Mouse (Mus musculus) CH12.LX (cell line): Measurements from ENCODE around the gene Acbd7. TPM values are rescaled to one million over a fixed set of nuclear protein-coding genes. Genes with fewer than 3 reads are reported as not detected.

ENCODE experiments used
- DNase-seq: peaks from one replicate; pipeline ENCODE4 v3.0.0-alpha.2; 2013; ENCODE audit errors: extremely low read depth
- H3K27ac ChIP-seq: 2 replicates; pipeline ENCODE4 v1.5.1; 2012; ENCODE audit warnings: low read depth, mild to moderate bottlenecking, control low read depth, moderate library complexity; ENCODE audit not compliant: insufficient read depth
- H3K27me3 ChIP-seq: replicated peaks from 2 replicates; pipeline ENCODE3; 2012; ENCODE audit warnings: inconsistent platforms
- H3K36me3 ChIP-seq, 2 experiments: replicated peaks in 1 of 2; 2 replicates each; pipeline versions ENCODE3 to v1.6.1; 2012; ENCODE audit warnings: inconsistent platforms in 1 of 2, low read length in 1 of 2, mild to moderate bottlenecking in 1 of 2, mixed read lengths in 1 of 2, moderate library complexity in 1 of 2; ENCODE audit not compliant: control insufficient read depth in 1 of 2, insufficient read depth in 1 of 2
- H3K4me1 ChIP-seq, 2 experiments: 2 replicates each; pipeline ENCODE4 v1.6.1; 2012; ENCODE audit warnings: inconsistent platforms in 1 of 2, moderate library complexity in 1 of 2; ENCODE audit not compliant: insufficient read depth in 2 of 2, control insufficient read depth in 1 of 2
- H3K4me2 ChIP-seq: 2 replicates; pipeline ENCODE4 v1.6.1; 2012; ENCODE audit warnings: low read depth, mild to moderate bottlenecking, control low read depth; ENCODE audit not compliant: poor library complexity, insufficient read depth, severe bottlenecking
- H3K4me3 ChIP-seq, 3 experiments: fragments of 150-350 bp in 1 of 3; sonication (generic) in 1 of 3; replicated peaks in 1 of 3; 2 replicates each; pipeline versions ENCODE3 to v1.5.1; 2011 to 2012; ENCODE audit warnings: low read depth in 2 of 3, low read length in 2 of 3, mild to moderate bottlenecking in 2 of 3, moderate library complexity in 2 of 3, control low read depth in 1 of 3, improper control_type of control experiment in 1 of 3, inconsistent platforms in 1 of 3, mixed read lengths in 1 of 3; ENCODE audit not compliant: poor library complexity in 1 of 3
- H3K79me2 ChIP-seq: replicated peaks from 2 replicates; pipeline ENCODE4 v1.6.1; 2012; ENCODE audit warnings: mild to moderate bottlenecking, moderate library complexity; ENCODE audit not compliant: control insufficient read depth, poor library complexity, insufficient read depth, severe bottlenecking; ENCODE audit errors: extremely low read depth
- H3K9ac ChIP-seq: 2 replicates; pipeline ENCODE4 v1.6.1; 2012; ENCODE audit warnings: low read depth, mild to moderate bottlenecking, control low read depth, moderate library complexity; ENCODE audit not compliant: insufficient read depth
- H3K9me3 ChIP-seq: replicated peaks from 2 replicates; pipeline ENCODE3; 2012; ENCODE audit warnings: low read length, inconsistent platforms, mixed read lengths
- BHLHE40 ChIP-seq: IDR thresholded peaks from 2 replicates; pipeline ENCODE4 v1.6.1; 2011; ENCODE audit warnings: mild to moderate bottlenecking, low read depth, low read length, improper control_type of control experiment
- CHD1 ChIP-seq: IDR thresholded peaks from 2 replicates; pipeline ENCODE4 v1.6.1; 2012; ENCODE audit warnings: low read depth, low read length, improper control_type of control experiment, inconsistent platforms
- CTCF ChIP-seq, 2 experiments: IDR thresholded peaks in 1 of 2; conservative IDR thresholded peaks in 1 of 2; 2 replicates each; pipeline ENCODE4 v1.5.1; 2011 to 2012; ENCODE audit warnings: low read depth in 2 of 2, low read length in 2 of 2, improper control_type of control experiment in 1 of 2, inconsistent platforms in 1 of 2, mild to moderate bottlenecking in 1 of 2, moderate library complexity in 1 of 2
- E2F4 ChIP-seq: IDR thresholded peaks from 2 replicates; pipeline ENCODE4 v1.6.1; 2011; ENCODE audit warnings: low read depth, low read length, improper control_type of control experiment; ENCODE audit not compliant: insufficient replicate concordance
- ELF1 ChIP-seq: IDR thresholded peaks from 2 replicates; pipeline ENCODE4 v1.6.1; 2014; ENCODE audit warnings: low read depth, mild to moderate bottlenecking, inconsistent platforms, low read length, improper control_type of control experiment
- ETS1 ChIP-seq: conservative IDR thresholded peaks from 2 replicates; pipeline ENCODE4 v1.6.1; 2012; ENCODE audit warnings: low read depth, mild to moderate bottlenecking, inconsistent platforms, low read length, improper control_type of control experiment, moderate library complexity
- GABPA ChIP-seq: IDR thresholded peaks from 2 replicates; pipeline ENCODE4 v1.6.1; 2012; ENCODE audit warnings: low read depth, low read length, improper control_type of control experiment, inconsistent platforms; ENCODE audit not compliant: insufficient replicate concordance
- HCFC1 ChIP-seq: IDR thresholded peaks from 2 replicates; pipeline ENCODE4 v1.6.1; 2012; ENCODE audit warnings: low read depth, mild to moderate bottlenecking, inconsistent platforms, low read length, improper control_type of control experiment
- IRF4 ChIP-seq: IDR thresholded peaks from 2 replicates; pipeline ENCODE4 v1.6.1; 2014; ENCODE audit warnings: low read depth, mild to moderate bottlenecking, inconsistent platforms, low read length, improper control_type of control experiment
- JUN ChIP-seq: IDR thresholded peaks from 2 replicates; pipeline ENCODE4 v1.6.1; 2011; ENCODE audit warnings: low read depth, mild to moderate bottlenecking, low read length, improper control_type of control experiment, moderate library complexity; ENCODE audit not compliant: insufficient read depth
- JUND ChIP-seq: conservative IDR thresholded peaks from 2 replicates; pipeline ENCODE4 v1.6.1; 2011; ENCODE audit warnings: low read depth, low read length, improper control_type of control experiment
- MAFK ChIP-seq: IDR thresholded peaks from 2 replicates; pipeline ENCODE4 v1.6.1; 2011; ENCODE audit warnings: low read length, improper control_type of control experiment; ENCODE audit not compliant: insufficient replicate concordance
- MAX ChIP-seq: IDR thresholded peaks from 2 replicates; pipeline ENCODE4 v1.6.1; 2011; ENCODE audit warnings: low read length, improper control_type of control experiment
- MAZ ChIP-seq: IDR thresholded peaks from 2 replicates; pipeline ENCODE4 v1.6.1; 2012; ENCODE audit warnings: low read depth, mild to moderate bottlenecking, inconsistent platforms, low read length, improper control_type of control experiment, moderate library complexity
- MEF2A ChIP-seq: IDR thresholded peaks from 2 replicates; pipeline ENCODE4 v1.6.1; 2014; ENCODE audit warnings: low read depth, mild to moderate bottlenecking, inconsistent platforms, low read length, improper control_type of control experiment, borderline replicate concordance
- MXI1 ChIP-seq: IDR thresholded peaks from 2 replicates; pipeline ENCODE4 v1.6.1; 2011; ENCODE audit warnings: mild to moderate bottlenecking, low read depth, low read length, improper control_type of control experiment
- MYC ChIP-seq: IDR thresholded peaks from 2 replicates; pipeline ENCODE4 v1.6.1; 2011; ENCODE audit warnings: low read depth, mild to moderate bottlenecking, improper control_type of control experiment, low read length
- NELFE ChIP-seq: IDR thresholded peaks from 2 replicates; pipeline ENCODE4 v1.6.1; 2011; ENCODE audit warnings: low read depth, low read length, improper control_type of control experiment
- NRF1 ChIP-seq: IDR thresholded peaks from 2 replicates; pipeline ENCODE4 v1.6.1; 2014; ENCODE audit warnings: low read depth, mild to moderate bottlenecking, inconsistent platforms, low read length, improper control_type of control experiment, moderate library complexity
- PAX5 ChIP-seq: IDR thresholded peaks from 2 replicates; pipeline ENCODE4 v1.6.1; 2012; ENCODE audit warnings: low read length, inconsistent platforms, mixed read lengths
- POLR2A ChIP-seq: IDR thresholded peaks from 2 replicates; pipeline ENCODE4 v1.6.1; 2011; ENCODE audit warnings: low read depth, mild to moderate bottlenecking, improper control_type of control experiment, low read length
- RAD21 ChIP-seq: IDR thresholded peaks from 2 replicates; pipeline ENCODE4 v1.6.1; 2011; ENCODE audit warnings: low read depth, mild to moderate bottlenecking, low read length, improper control_type of control experiment, moderate library complexity
- SIN3A ChIP-seq: IDR thresholded peaks from 2 replicates; pipeline ENCODE4 v1.6.1; 2012; ENCODE audit warnings: low read length, improper control_type of control experiment, inconsistent platforms
- SMC3 ChIP-seq: IDR thresholded peaks from 2 replicates; pipeline ENCODE4 v1.6.1; 2011; ENCODE audit warnings: low read depth, low read length, improper control_type of control experiment
- TBP ChIP-seq: conservative IDR thresholded peaks from 2 replicates; pipeline ENCODE4 v1.6.1; 2011; ENCODE audit warnings: low read depth, low read length, improper control_type of control experiment
- UBTF ChIP-seq: IDR thresholded peaks from 2 replicates; pipeline ENCODE4 v1.6.1; 2012; ENCODE audit warnings: low read depth, mild to moderate bottlenecking, inconsistent platforms, low read length, improper control_type of control experiment, moderate library complexity
- USF1 ChIP-seq: IDR thresholded peaks from 2 replicates; pipeline ENCODE4 v1.6.1; 2014; ENCODE audit warnings: low read depth, mild to moderate bottlenecking, inconsistent platforms, low read length, improper control_type of control experiment
- USF2 ChIP-seq: conservative IDR thresholded peaks from 2 replicates; pipeline ENCODE4 v1.6.1; 2011; ENCODE audit warnings: low read depth, low read length, improper control_type of control experiment
- ZC3H11A ChIP-seq: IDR thresholded peaks from 2 replicates; pipeline ENCODE4 v1.6.1; 2012; ENCODE audit warnings: low read depth, mild to moderate bottlenecking, inconsistent platforms, low read length, improper control_type of control experiment
- ZNF384 ChIP-seq: IDR thresholded peaks from 2 replicates; pipeline ENCODE4 v1.6.1; 2012; ENCODE audit warnings: low read depth, low read length, improper control_type of control experiment, inconsistent platforms
- dilution Hi-C: fragments of 300-500 bp; cut with MboI; formaldehyde crosslinking; loops from 2 replicates; pipeline ENCODE4 v1.14.3; 2020; ENCODE audit warnings: low sequenced_read_pairs; ENCODE audit not compliant: extremely low pct_unique_long_range_greater_than_20kb, extremely low pct_ligation_motif_present
- in situ Hi-C: fragments of 300-500 bp; cut with MboI; formaldehyde crosslinking; loops from 3 replicates; pipeline ENCODE4 v1.14.3; 2019; ENCODE audit warnings: low sequenced_read_pairs, low pct_ligation_motif_present, low pct_unique_long_range_greater_than_20kb, mixed read lengths
- polyA plus RNA-seq: library from polyadenylated mRNA; unstranded; fragments of >175 nt; gene quantifications from 2 replicates; pipeline ENCODE4 v1.2.1, GENCODE M21; 2012; ENCODE audit warnings: low read depth; ENCODE audit not compliant: insufficient read length
- total RNA-seq, 2 experiments: library from RNA; depleted of rRNA; stranded (reverse); fragments of 300-350 nt in 1 of 2; fragments of >200 nt in 1 of 2; gene quantifications; 2 replicates each; pipeline ENCODE4 v1.2.3; 2012 to 2014

Acbd7 gene
- total and polyA plus RNA-seq, 3 experiments, result 0.30 TPM; not detected in 2

DNA sequence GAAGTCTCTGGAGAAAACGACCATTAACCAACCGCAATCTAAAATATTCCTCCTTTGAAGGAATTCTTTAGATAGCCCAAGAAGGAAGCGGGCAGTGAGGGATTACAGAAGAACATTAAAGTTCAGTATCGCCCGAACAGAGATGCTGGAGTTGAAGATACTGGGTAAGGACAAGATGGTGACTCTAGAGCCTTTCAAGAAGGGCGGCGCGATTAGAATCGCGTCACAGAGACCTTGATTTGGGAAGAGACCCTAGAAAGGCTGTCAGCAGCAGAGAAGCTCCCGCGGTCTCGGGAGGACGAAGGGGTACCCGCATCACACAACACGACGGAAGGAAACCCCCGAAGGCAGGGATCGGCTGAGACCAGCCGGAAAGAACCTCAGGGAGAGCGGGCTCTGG, 3.9 kb upstream of the Acbd7 start:
- H3K27ac ChIP-seq, result peak overlapping the region; percentile 24
- peak overlapping the region; percentile 67 to 82 (median 70) for H3K4me3 ChIP-seq
- no peaks in the 10 kb centered on the region for H3K27me3 ChIP-seq
- H3K9ac ChIP-seq, result peak overlapping the region; percentile 75
- no peak for TF ChIP-seq CHD1
- TF ChIP-seq SMC3, result no peak
- no peak for TF ChIP-seq USF2
- no peak for TF ChIP-seq E2F4
- no peak for TF ChIP-seq RAD21
- no peak for TF ChIP-seq NELFE
- TF ChIP-seq HCFC1, result no peak
- TF ChIP-seq CTCF (conservative IDR thresholded peaks at IDR 0.05 in 1 of 2, IDR thresholded peaks at IDR 0.05 in 1 of 2; ENCODE audit: low read depth in 2 of 2, low read length in 2 of 2), result no peak
- TF ChIP-seq JUND, result no peak
- TF ChIP-seq MYC, result no peak
- no peak for TF ChIP-seq IRF4
- no peak for TF ChIP-seq SIN3A
- no peak for TF ChIP-seq ZNF384
- TF ChIP-seq MXI1, result no peak
- TF ChIP-seq UBTF, result no peak
- no peak for TF ChIP-seq MAZ
- no peak for TF ChIP-seq MAFK
- TF ChIP-seq JUN, result no peak
- peak; percentile 71 for DNase-seq
- H3K4me2 ChIP-seq, result peak overlapping the region; percentile 67; the same call in 1 of the 2 replicates
- H3K36me3 ChIP-seq, result peaks cover 11 to 29% of the 10 kb centered on the region in 2 experiments
- dilution Hi-C loops, result no loop called here
- peaks cover 3 to 42% of the 10 kb centered on the region in 2 experiments; a peak in 2 of 4 replicates for H3K4me1 ChIP-seq
- no peaks in the 10 kb centered on the region for H3K9me3 ChIP-seq
- H3K79me2 ChIP-seq, result peaks cover 25% of the 10 kb centered on the region
- in situ Hi-C loops, result no loop called here

DNA sequence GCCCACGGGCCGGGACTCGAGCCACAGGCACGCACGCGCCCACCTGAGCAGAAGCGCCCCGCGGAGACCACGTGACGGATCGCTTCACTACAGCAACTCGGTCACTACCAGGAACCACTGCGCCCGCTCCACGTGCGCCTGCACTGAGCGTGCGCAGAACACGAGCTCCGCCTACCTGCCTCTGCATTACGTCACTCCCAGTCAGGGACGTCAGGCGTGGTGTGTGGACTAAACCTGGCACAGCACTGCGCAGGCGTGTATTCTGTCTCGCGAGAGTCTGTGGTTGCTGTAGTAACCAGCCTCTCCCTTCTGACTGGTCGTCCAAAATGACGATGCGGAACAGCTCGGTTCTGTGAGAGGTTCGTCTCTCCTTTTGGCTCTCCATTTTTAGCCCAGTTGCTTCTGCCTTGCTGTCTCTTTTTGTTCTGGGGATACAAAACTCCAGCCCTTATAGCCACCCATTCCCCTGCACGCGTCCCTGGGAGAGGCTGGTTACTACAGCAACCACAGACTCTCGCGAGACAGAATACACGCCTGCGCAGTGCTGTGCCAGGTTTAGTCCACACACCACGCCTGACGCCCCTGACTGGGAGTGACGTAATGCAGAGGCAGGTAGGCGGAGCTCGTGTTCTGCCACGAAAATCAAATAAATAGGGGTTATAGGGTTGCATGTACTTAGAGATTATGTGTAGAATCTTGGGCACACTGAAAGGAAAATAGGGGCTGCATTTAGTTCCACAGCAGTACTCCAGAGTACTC, 3.3 kb upstream of the Acbd7 start, which contains the start of gene Rpp38:
TSS of gene Rpp38 (minus strand) at position 160 of the 759 bp plus-strand sequence.
- peaks cover 25% of the 10 kb centered on the region for H3K79me2 ChIP-seq
- H3K9me3 ChIP-seq, result no peaks in the 10 kb centered on the region
- H3K9ac ChIP-seq, result peak within 1 kb of the TSS; percentile 75
- H3K27me3 ChIP-seq, result no peaks in the 10 kb centered on the region
- dilution Hi-C loops (no loop called here), in situ Hi-C loops (no loop called here)
- peak within 1 kb of the TSS; percentile 67 to 82 (median 70) for H3K4me3 ChIP-seq
- peak within 1 kb of the TSS; percentile 27 for H3K27ac ChIP-seq
- peaks cover 11 to 23% of the 10 kb centered on the region in 2 experiments for H3K36me3 ChIP-seq
- peak; percentile 96 for DNase-seq
- peak within 1 kb of the TSS; percentile 67 for H3K4me2 ChIP-seq
- peaks cover 4 to 39% of the 10 kb centered on the region in 2 experiments for H3K4me1 ChIP-seq
- no peak for TF ChIP-seq E2F4
- peak; percentile 81 for TF ChIP-seq ELF1
- peak; percentile 68 for TF ChIP-seq HCFC1
- peak; percentile 54; the same call in 1 of the 2 replicates for TF ChIP-seq JUN
- peak; percentile 97 for TF ChIP-seq MXI1
- TF ChIP-seq MAX, result peak; percentile 99
- TF ChIP-seq JUND, result 0 out of 2 replicates have a peak, but pooled peaks have one; percentile 14
- TF ChIP-seq BHLHE40, result peak; percentile 97
- peak; percentile 84 for TF ChIP-seq NRF1
- peak; percentile 77 for TF ChIP-seq TBP
- peak; percentile 85 for TF ChIP-seq POLR2A
- no peak for TF ChIP-seq MAZ
- peak; percentile 70 for TF ChIP-seq GABPA
- TF ChIP-seq IRF4, result peak; percentile 31; the same call in 1 of the 2 replicates
- no peak for TF ChIP-seq RAD21
- peak; percentile 75 for TF ChIP-seq ETS1
- TF ChIP-seq MAFK, result no peak
- TF ChIP-seq SIN3A, result peak; percentile 73
- no peak for TF ChIP-seq ZC3H11A
- peak; percentile 53; the same call in 1 of the 2 replicates for TF ChIP-seq MEF2A
- peak; percentile 92 for TF ChIP-seq USF1
- TF ChIP-seq MYC, result peak; percentile 99
- TF ChIP-seq USF2, result peak; percentile 87
- TF ChIP-seq PAX5, result no peak
